Mouse (Mus musculus) ES-Bruce4 (cell line): ENCODE data around the gene Maml2. TPM values are rescaled to one million over a fixed set of nuclear protein-coding genes. Genes with fewer than 3 reads are reported as not detected.

Source experiments
- H3K27ac ChIP-seq: 2 replicates; pipeline ENCODE4 v1.5.1; 2012; ENCODE audit warnings: low read length, inconsistent platforms; ENCODE audit not compliant: insufficient read depth
- H3K27me3 ChIP-seq: 2 replicates; pipeline ENCODE4 v1.6.1; 2012; ENCODE audit warnings: mild to moderate bottlenecking, low read length, inconsistent platforms; ENCODE audit not compliant: control insufficient read depth, poor library complexity, insufficient read depth, severe bottlenecking
- H3K36me3 ChIP-seq: 2 replicates; pipeline ENCODE4 v1.6.1; 2012; ENCODE audit warnings: inconsistent platforms, mild to moderate bottlenecking, low read length, moderate library complexity; ENCODE audit not compliant: control insufficient read depth, poor library complexity, insufficient read depth, severe bottlenecking
- H3K4me1 ChIP-seq: one replicate; pipeline ENCODE4 v1.8.1; 2011; ENCODE audit warnings: low read length; ENCODE audit not compliant: control insufficient read depth, insufficient read depth
- H3K4me3 ChIP-seq: 2 replicates; pipeline ENCODE4 v1.5.1; 2011; ENCODE audit warnings: low read depth, mild to moderate bottlenecking, low read length
- H3K9ac ChIP-seq: 2 replicates; pipeline ENCODE4 v1.6.1; 2012; ENCODE audit warnings: low read depth, mild to moderate bottlenecking, inconsistent platforms; ENCODE audit not compliant: poor library complexity, severe bottlenecking
- H3K9me3 ChIP-seq: replicated peaks from 2 replicates; pipeline ENCODE4 v1.6.1; 2012; ENCODE audit warnings: mild to moderate bottlenecking, low read length, inconsistent platforms; ENCODE audit not compliant: control insufficient read depth, poor library complexity, insufficient read depth, severe bottlenecking
- CTCF ChIP-seq: IDR thresholded peaks from one replicate; pipeline ENCODE4 v1.8.1; 2011; ENCODE audit warnings: low read depth, low read length
- EP300 ChIP-seq: IDR thresholded peaks from 2 replicates; pipeline ENCODE4 v1.6.1; 2011; ENCODE audit warnings: low read depth, low read length; ENCODE audit not compliant: insufficient read depth
- POLR2A ChIP-seq: IDR thresholded peaks from one replicate; pipeline ENCODE4 v1.8.1; 2011; ENCODE audit warnings: low read length; ENCODE audit not compliant: insufficient read depth
- polyA plus RNA-seq: library from polyadenylated mRNA; stranded (reverse); fragments of >200 nt; gene quantifications from 2 replicates; pipeline ENCODE4 v1.2.4, GENCODE M21; 2011; ENCODE audit warnings: low read depth; ENCODE audit not compliant: missing spikeins, insufficient read depth, insufficient read length

Gene Maml2
- polyA plus RNA-seq, 1 experiment = 1.4 TPM

DNA sequence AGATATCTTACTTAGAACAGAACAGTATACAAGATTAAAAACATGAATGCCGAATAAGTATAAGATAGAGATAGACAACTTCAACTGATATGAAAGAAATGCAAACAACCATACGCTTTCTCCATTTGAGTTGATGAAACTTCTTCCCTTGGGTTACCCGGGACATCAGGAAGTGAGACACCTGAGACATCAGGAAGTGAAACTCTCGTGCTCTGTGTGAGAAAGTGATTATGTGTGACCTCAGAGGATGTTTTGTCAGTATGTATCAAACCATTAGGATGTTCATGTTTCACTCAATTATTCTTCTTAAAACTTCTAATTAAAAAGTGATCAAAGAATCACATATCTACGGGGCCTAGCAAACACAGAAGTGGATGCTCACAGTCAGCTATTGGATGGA lies 257.0 kb downstream of the Maml2 start:
- no peak overlapping the region for H3K4me3 ChIP-seq
- no peak overlapping the region for H3K9ac ChIP-seq
- no peaks in the 10 kb centered on the region for H3K36me3 ChIP-seq
- H3K9me3 ChIP-seq = no peaks in the 10 kb centered on the region
- no peaks in the 10 kb centered on the region for H3K4me1 ChIP-seq
- TF ChIP-seq EP300 (no peak), POLR2A (no peak), CTCF (no peak)
- H3K27ac ChIP-seq = no peak overlapping the region
- H3K27me3 ChIP-seq = no peaks in the 10 kb centered on the region

DNA sequence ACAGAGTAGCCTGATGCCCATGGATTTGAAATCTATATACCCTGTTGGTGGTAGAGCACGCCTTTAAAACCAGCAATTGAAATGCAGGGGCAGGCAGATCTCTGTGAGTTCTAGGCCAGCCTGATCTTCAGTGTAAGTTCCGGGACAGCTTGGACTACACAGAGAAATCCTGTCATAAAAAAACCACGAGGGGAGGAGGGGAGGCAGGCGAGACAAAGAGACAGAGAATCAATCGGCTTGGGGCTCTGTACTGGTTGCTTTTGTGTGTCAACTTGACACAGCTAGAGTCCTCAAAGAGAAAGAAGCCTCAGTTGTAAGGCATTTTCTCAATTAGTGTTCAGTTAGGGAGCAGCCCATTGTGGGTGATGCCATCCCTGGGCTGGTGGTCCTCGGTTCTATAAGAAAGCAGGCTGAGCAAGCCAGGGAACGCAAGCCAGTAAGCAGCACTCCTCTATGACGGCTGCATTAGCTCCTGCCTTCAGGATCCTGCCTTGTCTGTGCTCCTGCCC lies 258.3 kb downstream of the Maml2 start:
- Histone ChIP-seq H3K4me1 (no peaks in the 10 kb centered on the region), H3K27ac (no peak overlapping the region)

DNA sequence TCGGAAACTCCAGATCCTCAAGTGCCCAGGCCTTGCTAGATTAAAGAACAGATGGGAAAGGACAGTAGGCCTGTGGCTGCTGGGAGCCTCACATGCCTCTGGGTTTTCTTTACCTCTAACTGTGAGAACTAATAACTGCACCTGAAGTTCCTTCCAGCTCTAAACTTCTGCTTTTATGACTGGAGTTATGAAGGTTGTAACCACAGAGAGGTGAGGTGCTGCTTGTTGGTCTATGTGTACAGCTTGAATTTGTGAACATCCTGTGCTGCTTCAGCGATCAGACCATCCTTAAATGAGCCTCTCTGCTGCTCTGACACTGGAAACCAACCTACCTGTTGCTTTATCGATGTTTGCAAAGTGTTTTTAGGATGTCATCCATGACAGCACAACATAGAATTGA lies 258.9 kb downstream of the Maml2 start:
- H3K27ac ChIP-seq = no peak overlapping the region
- H3K9me3 ChIP-seq = no peaks in the 10 kb centered on the region
- H3K4me1 ChIP-seq = no peaks in the 10 kb centered on the region
- H3K27me3 ChIP-seq = no peaks in the 10 kb centered on the region
- no peak overlapping the region for H3K4me3 ChIP-seq
- no peaks in the 10 kb centered on the region for H3K36me3 ChIP-seq
- TF ChIP-seq EP300 = no peak
- no peak for TF ChIP-seq CTCF
- TF ChIP-seq POLR2A = no peak
- no peak overlapping the region for H3K9ac ChIP-seq

More for the DNA sequence above, 258.3 kb downstream of the Maml2 start:
- no peak for TF ChIP-seq EP300
- no peak for TF ChIP-seq POLR2A
- no peak for TF ChIP-seq CTCF
- H3K36me3 ChIP-seq = no peaks in the 10 kb centered on the region
- no peaks in the 10 kb centered on the region for H3K27me3 ChIP-seq
- H3K9ac ChIP-seq = no peak overlapping the region
- H3K9me3 ChIP-seq = no peaks in the 10 kb centered on the region
- no peak overlapping the region for H3K4me3 ChIP-seq

DNA sequence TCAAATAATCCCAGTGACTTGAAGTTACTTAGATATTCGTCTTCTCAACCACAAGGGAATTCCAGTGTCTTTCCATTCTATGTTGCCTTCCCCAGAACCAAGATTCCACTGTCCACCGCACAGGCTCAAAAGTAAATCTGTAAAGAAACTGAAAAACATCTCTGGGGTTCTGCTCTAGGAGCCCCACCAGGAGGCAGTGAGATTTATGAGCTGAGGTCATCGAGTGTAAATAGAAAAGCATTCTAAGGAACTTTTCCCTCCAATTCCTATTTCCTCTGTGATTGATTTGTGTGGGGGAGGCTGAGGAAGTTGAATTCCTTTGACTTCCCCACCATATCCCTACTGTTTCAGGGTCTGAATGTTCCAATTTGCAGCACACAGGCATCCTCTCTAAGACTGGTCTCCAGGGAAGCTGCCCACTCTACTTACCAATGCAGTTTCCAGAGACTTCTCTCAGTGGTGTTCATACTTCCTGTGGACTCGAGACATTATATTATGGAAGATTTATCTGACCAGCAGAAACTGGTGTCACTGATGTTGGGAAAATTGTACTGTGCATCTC lies 261.1 kb downstream of the Maml2 start:
- H3K4me1 ChIP-seq = no peaks in the 10 kb centered on the region
- H3K27me3 ChIP-seq = no peaks in the 10 kb centered on the region
- no peaks in the 10 kb centered on the region for H3K36me3 ChIP-seq
- H3K9ac ChIP-seq = no peak overlapping the region
- H3K4me3 ChIP-seq = no peak overlapping the region
- H3K27ac ChIP-seq = no peak overlapping the region
- no peaks in the 10 kb centered on the region for H3K9me3 ChIP-seq
- TF ChIP-seq POLR2A = no peak
- no peak for TF ChIP-seq EP300
- no peak for TF ChIP-seq CTCF

DNA sequence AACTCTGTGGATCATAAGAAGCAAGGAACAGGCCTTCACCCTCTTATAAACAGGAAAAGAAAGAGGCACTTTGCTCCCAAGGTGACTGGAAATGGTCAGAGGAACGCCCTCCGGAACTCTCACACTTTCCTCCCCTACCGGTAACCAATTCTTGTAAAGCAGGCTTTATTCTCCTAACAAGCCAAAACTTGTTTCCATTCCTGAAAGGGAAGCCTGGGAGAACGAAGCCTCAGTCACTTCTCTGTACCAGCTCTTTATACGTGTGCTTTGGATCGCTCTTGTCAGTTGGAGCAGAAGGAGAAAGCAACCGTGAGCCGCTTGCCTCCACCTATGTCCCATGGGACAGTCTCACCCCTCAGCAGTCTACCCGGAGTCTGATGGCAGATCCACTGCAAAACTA lies 262.9 kb downstream of the Maml2 start:
- Histone ChIP-seq H3K4me3 (no peak overlapping the region), H3K9me3 (no peaks in the 10 kb centered on the region), H3K9ac (no peak overlapping the region), H3K36me3 (no peaks in the 10 kb centered on the region), H3K27me3 (no peaks in the 10 kb centered on the region), H3K4me1 (no peaks in the 10 kb centered on the region), H3K27ac (no peak overlapping the region)
- TF ChIP-seq EP300 (no peak), POLR2A (no peak), CTCF (no peak)

DNA sequence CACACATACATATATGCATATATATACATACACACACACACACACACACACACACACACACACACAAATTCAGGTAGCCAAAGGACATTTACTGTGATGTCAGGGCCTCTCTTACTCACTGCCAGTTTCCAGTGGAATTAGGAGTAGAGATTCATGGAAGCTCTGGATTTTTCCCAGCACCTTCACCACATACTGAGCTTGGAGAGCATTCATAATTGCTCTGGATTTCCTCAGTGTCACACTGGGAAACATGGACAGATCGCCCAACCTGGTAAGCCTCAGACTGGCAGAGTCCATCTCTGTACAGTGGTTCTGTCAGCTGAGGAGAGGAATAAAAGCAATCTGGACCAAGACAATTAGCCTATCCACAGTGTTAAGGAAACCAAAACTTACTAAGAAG lies 263.6 kb downstream of the Maml2 start:
- H3K9me3 ChIP-seq = no peaks in the 10 kb centered on the region
- no peak for TF ChIP-seq POLR2A
- no peak for TF ChIP-seq EP300
- TF ChIP-seq CTCF = no peak
- no peak overlapping the region for H3K4me3 ChIP-seq
- no peak overlapping the region for H3K27ac ChIP-seq
- H3K9ac ChIP-seq = no peak overlapping the region
- H3K27me3 ChIP-seq = no peaks in the 10 kb centered on the region
- no peaks in the 10 kb centered on the region for H3K4me1 ChIP-seq
- no peaks in the 10 kb centered on the region for H3K36me3 ChIP-seq
